Mouse (Mus musculus): ENCODE results near the gene Klhdc1. TPM values are rescaled to one million over a fixed set of nuclear protein-coding genes. Genes with fewer than 3 reads are reported as not detected.
A peak's percentile ranks its signal among the peaks of the same experiment; 100 is the strongest.

Gene Klhdc1
- total RNA-seq, 4 experiments from 2014 or later: 5.8 to 10.7 (median 8.9) TPM

DNA sequence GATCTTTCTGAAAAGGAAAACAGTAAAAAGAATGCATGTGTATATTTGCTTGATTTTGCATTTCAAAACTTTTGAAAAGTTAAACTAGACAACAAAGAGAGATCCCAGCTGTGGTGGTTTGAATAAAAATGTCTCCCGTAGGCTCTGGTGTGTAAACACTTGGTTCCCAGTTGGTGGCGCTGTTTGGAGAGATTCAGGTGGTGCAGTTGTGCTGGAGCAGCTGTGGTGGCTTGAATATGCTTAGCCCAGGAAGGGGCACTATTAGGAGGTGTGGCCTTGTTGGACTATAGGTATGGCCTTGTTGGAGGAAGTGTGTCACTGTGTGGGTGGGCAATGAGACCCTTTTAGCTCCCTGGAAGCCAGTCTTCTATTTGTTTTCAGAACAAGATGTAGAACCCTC lies 11.7 kb upstream of the Klhdc1 start:
- DNase-seq: no peak

DNA sequence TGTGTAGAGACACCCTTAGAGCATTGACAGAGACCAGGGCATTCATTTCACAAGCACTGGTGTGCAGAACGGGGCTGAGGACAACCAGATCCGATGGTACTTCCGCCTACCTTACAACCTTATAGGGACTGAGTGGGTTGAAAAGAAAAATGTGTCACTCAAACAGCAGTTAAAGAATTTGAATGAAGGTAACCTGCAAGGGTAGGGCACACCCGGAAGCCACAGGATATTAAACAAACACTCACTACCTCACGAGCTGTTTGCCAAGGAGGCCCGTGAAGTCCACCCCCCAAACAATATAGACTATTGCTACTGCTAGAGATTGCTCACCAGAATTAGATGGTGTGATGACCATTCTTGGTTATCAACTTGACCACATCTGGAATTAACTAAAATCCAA lies 5.2 kb upstream of the Klhdc1 start:
- DNase-seq: no peak

DNA sequence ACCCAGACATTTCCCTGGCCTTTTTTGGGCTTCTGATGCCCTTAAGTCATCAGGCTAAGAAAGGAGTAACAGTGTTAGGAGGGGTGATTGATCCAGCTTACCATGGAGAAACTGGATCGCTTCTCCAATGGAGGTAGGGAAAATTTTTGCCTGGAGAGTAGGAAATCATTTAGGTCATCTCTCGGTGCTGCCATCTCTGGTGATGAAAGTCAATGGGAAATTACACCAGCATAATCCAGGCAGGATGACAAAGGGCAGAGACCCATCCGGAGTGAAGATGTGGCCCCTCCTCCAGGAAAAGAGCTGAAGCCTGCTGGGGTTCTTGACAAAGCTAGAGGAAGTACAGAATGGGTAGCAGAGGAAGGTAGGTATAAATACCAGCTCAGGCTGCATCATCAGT lies 2.7 kb upstream of the Klhdc1 start:
- no peak for DNase-seq

DNA sequence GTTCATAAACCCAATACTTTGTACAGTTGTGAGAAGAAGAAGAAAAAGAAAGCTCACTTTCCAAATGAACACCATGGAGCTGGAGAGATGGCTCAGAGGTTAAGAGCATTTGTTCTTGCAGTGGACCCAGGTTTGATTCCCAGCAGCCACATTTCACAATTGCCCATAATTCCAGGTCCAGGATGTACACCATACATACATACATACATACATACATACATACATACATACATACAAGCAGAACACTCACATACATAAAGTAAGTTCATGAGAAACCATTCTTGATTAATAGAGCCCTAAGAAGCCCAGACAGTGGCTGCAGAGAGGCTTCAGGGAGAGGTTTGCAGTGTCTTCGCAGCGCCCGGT lies 412 bp downstream of the Klhdc1 start:
- no peak for DNase-seq

DNA sequence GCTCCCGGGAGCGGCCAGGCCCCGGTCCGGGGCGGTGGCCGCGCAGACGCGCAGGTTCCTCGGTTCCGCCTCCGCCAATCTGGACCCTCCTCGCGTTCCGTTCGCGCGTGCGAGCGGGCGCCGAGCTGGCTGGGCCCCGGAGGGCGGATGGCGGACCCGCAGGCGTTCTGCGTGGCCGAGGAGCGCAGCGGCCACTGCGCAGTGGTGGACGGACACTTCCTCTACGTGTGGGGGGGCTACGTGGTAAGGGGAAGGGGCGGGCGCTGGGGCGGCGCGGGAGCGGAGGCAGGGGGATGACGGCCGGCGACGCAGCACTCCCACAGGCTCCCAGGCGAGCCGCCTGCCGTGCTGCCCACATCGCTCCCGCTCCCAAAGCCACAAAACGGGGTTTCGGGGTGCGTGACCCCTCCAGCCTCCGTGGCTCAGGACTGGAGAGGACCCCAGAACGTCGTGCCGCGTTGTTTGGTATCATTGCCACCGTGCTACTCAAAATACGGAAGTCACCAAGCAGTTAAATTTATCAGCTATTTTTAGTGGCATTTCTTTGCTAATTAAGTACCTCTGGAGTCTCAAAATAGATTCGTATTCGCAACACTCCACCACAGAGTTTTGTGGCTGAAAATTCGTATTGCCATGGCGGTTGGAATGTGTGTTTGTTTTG lies 925 bp downstream of the Klhdc1 start:
- DNase-seq: peak; percentile 43

DNA sequence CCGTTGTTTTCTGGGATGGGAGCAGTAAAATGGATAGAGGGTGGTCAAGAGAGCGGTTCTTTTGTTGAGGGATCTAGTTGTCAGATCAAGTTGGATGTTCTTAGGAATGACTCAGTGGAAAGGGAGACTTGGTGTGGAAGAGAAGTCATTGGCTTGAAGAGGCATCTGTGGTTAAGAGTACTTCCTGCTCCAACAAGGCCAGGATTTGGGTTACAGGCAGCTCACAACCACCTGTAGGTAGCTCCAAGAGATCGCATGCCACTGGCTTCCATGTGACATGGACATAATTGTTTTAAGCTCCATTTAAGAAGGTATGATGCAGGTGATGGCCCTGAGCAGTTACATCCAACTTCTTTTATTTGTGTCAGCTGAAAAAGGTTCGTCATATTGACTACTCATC lies 8.8 kb downstream of the Klhdc1 start:
- DNase-seq: no peak

DNA sequence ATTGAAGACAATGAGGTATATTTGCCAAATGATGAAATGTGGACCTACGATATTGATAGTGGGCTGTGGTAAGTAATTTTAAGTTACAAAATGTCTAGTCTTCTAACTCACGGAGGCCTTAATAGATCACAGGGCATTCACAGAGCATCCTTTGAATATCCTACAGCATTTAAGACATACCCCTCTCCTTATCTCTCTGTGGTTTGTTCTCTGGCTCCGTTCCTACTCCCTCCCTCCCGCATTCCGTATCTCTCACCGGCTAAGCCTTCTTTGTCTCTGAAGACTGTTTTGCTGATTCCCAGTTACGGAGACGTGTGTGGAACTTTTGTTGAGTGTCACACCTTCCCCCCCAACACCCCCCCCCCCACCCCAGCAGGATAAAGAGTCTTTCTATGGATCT lies 9.8 kb downstream of the Klhdc1 start:
- DNase-seq: no peak

DNA sequence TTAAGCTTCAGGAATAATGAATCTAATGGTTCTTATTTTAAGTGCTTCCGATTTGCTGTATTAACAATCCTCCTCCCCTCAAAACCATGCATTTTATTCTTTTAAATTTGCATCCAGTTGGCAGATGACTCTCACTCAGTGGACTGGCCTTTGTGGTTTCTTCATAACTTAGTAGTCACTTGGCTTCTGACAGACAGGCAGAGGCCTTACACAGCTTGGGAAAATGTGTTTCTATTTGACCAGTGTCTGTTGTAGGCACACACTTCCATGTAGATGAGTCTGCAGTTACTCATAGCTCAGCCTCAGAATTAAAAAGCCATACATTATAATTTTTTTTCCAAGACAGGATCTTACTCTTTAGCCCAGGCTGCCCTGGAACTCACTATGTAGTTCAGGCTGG lies 12.8 kb downstream of the Klhdc1 start:
- DNase-seq: no peak

DNA sequence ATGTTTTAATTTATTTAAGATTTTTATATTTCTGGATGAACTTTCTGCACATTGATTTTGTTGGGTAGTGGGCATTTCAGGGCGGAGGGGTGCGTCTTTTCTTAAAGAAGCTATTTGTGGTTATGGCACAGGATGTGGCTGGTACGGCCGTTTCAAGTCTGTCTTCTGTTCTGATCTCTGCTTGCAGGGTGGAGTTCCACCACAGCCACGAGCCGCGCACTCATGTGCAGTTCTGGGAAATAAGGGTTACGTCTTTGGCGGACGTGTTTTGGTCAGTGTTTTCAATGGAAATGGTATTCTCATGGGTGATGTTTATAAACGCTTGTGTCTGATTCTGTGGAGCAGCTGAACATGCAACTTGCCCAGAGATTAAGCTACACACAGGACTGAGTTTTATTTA lies 16.9 kb downstream of the Klhdc1 start:
- DNase-seq: no peak

DNA sequence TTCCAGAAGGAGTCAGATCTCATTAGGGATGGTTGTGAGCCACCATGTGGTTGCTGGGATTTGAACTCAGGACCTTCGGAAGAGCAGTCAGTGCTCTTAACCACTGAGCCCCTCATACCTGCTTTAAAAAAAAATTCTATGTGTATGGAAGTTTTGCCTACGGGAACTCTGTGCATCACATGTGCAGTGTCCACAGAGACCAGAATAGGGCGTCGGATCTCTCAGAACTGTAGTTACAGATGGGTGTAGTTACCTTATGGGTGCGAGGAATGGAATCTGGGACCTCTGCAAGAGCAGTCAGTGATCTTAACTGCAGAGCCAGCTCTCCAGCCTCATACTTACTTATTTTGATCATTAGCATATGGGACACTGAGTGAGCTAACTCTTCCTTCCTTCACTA lies 21.3 kb downstream of the Klhdc1 start:
- no peak for DNase-seq

DNA sequence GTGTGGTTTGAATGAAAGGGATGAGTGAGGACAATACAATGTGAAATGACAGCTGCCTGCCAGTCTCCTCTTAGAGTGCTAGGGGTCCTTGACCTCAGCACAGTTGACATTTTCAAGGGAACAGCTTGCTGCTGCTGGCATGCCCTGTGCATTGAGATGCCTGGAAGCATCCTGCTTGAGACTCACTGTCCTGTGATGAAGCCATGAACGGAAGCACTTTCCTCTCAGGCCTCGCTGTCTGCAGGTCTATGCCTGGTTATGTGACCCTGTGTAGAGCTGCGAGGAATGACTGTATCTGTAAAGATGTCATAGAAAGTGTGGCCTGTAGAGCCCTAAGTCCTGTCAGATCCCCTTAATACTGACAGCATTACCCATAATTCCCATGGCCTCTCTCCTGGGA lies 24.1 kb downstream of the Klhdc1 start:
- DNase-seq: no peak

DNA sequence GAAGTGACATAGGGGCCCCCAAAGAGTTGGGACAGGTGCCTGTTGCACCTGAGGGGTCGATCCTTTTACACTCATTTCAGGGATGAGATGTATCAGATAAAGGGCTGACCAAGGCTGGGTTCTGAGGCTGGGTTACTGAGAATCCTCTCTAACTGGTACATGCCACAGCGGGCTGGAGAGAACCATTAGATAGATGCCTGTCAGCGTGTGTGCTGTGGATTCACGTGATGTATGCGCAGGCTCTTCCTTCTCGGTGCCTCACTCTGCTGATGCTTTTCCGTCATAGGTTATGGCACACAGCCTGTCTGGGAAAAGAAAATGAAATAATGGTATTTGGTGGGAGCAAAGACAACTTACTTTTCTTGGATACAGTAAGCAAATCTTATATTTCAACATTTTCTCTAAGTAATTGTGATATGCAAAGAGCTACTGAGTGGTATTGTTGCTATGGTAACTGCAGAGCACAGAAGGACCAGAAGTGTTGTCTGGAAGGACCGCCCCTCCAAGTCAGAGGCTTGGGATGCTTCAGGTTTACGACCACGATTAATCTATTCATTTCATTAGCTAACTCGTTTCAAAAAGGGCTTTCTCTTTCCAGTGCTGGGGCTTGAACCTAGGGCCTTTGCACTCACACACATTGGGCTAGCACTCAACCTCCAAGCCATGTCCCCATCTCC lies 27.1 kb downstream of the Klhdc1 start:
- no peak for DNase-seq

DNA sequence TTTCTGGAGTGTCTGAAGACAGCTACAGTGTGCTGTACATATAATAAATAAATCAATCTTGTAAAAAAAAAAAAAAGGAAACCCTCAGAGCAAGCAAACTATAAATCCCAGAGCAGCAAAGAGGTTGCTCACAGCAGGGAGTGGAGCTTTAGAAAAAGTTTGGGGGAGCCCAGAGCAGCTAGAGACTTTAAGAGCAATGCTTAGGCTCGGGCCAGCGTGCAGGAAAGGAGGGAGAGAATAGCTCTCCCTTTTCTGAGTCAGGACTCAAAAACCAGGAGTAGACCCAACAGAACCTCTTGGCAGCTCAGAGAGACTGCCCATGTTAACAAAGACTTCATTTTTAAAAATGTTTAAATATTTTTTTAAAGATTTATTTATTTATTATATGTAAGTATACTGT lies 28.0 kb downstream of the Klhdc1 start:
- no peak for DNase-seq

DNA sequence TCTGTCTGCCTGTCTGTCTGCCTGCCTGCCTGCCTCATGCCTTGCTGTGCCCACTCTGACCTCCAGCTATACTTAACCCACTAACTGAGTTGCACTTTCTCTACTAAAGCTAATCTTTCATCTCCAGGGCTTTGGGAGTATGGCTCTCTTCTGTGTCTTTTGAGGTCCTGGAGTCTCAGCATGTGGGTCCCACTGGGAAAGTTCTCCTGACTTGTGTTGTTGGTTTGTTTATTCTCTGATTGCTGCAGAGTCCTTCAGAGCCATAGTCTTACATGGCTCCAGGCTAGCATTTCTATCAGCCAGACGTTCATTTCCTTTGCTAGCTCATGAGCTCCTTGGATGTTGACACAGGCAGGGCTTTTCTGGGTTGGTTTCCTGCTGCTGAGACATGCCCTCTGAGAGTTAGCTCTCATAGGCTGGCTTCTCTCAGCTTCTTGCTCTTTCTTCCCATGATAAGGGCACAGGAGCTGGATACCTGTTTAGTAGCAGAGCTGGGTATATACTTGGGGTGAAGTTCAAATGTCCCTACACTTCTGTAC lies 39.0 kb downstream of the Klhdc1 start:
- DNase-seq: no peak

DNA sequence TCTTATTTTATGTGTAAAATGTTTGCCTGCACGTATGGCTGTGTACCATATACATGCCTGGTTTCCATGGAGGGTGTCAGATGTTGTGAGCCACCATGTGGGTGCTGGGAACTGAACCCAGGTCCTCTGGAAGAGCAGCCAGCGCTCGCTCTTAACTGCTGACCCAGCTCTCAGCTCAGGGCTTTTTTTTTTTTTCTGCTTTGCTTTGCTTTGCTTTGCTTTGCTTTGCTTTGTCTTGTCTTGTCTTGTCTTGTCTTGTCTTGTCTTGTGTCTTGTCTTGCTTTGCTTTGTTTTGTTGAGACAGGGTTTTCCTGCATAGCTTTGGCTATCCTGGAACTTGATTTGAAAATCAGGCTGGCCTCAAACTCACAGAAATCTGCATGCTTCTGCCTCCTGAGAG lies 39.9 kb downstream of the Klhdc1 start:
- no peak for DNase-seq

DNA sequence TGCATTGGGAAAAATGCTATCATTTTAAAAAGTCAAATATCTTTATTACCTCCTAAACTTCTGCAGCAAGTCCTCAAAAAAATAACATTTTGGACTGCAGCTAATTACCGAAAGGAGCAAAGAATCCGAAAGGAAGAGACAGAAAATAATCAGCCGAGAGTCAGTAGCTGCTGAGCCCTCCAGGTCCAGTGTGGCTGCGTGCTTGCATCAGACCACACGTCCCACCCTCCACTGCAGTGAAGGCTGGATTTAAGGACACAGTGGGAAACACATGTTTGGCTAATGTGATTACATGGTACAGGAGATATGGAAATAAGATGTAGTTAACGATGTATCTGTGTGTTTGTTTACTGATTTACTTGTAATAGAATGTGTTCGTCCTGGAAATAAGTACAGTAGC lies 42.2 kb downstream of the Klhdc1 start:
- DNase-seq: no peak

DNA sequence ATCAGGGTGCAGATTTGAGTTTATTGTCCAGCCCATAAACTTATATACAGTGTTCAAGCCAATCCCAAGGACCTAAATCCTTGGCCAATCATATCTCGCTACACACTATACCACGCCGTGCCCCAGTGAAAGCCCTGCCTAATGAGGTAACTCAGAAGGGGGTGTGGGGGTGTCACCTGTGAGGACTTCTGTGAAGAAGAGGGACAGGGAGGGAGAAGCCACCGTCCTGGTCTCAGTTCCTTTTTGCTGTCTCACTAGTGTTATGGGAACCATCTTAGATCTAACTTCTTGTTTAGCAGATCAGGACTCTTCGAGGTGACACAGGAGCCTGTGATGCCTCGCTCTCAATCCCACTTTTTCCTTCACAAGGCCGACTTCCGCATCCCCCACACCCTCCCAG lies 46.6 kb downstream of the Klhdc1 start:
- no peak for DNase-seq

DNA sequence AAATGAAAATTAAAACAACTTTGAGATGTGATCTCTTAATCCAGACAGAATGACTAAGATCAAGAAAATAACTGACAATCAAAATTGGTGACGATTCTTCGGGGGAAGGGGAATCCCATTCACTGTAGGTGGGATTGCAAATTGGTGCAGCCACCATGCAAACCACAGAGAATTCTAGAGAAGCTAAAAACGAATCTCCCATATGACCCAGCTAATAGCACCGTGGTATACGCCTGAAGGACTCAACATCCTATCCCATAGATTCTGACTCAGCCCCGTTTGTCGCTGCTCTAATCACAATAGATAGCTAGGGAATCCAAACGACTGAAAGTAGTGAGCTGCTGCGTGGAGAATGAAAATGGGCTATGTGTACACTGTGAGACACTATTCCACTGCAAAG lies 47.7 kb downstream of the Klhdc1 start:
- no peak for DNase-seq

DNA sequence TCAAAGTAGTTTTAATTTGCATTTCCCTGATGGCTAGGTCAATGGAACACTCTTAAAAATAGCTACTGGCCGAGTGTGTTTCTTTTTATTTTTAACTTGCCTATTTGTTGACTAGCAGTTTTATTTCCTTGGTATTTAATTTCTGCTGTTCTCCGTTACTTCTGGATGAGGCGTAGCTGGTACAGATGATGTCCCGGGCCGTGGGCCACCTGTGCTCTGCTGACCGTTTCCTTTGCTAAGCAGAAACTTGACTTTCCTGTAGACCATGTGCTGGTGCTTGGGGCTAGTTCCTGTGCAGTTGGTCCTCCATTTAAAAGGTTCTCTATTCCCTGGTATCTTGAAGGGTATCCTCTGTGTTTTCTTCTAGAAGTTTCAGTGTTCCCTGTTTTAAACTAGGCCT lies 51.4 kb downstream of the Klhdc1 start:
- DNase-seq: no peak

DNA sequence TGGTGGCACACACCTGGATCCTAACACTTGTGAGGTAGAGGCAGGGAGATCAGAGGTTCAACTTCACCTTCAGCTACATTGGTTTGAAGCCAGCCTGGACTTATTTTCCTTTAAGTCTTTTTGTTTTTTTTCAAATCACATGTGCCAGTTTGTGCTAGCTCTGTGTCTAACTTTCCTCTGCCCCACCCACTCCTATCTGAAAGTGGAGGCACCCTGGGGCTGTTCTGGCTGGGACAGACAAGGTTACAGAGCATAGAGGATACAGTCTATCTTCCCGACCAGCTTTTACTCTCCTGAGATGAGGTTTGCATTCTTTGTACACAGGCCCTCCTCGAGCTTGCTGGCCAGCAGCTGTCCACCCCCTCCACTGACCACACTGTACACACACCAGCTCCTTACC lies 52.8 kb downstream of the Klhdc1 start:
- DNase-seq: no peak

DNA sequence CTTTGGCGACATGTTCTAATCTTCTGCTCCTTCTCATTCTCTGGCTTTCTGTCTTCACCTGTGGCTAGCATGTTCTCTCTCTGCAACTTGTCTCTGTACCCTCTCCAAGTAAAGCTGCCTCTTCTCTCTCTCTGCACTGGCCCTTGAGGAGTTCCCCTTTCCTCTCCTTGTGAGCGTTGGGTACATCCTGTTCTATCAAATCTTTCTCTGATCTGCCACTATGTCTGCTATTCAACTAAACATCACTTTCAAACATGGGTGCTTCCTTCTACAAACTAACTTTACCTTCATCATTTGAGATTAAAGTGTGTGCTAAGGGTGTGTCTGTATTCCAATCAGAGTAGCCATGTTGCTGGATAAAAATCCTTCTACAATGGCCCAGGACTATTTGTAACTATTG lies 54.0 kb downstream of the Klhdc1 start:
- no peak for DNase-seq

DNA sequence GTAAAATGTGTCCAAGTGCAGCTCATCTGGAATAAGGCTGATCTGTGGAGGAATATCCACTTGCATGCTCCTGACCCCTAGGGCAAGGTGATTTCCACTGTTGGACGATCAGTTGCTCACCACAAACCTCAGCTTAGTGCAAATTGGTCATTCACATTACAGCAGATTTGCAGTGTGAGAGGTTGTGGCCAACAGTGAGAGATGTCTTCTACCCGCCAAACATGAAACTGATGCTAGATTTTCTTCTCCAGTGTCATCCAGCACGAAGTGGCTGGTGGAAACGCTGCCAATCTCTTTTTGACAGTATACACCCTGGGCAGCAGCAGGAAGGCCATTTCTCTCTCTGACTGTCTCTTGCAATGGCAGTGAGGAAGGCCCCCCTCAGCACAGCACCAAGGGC lies 54.7 kb downstream of the Klhdc1 start:
- DNase-seq: no peak

DNA sequence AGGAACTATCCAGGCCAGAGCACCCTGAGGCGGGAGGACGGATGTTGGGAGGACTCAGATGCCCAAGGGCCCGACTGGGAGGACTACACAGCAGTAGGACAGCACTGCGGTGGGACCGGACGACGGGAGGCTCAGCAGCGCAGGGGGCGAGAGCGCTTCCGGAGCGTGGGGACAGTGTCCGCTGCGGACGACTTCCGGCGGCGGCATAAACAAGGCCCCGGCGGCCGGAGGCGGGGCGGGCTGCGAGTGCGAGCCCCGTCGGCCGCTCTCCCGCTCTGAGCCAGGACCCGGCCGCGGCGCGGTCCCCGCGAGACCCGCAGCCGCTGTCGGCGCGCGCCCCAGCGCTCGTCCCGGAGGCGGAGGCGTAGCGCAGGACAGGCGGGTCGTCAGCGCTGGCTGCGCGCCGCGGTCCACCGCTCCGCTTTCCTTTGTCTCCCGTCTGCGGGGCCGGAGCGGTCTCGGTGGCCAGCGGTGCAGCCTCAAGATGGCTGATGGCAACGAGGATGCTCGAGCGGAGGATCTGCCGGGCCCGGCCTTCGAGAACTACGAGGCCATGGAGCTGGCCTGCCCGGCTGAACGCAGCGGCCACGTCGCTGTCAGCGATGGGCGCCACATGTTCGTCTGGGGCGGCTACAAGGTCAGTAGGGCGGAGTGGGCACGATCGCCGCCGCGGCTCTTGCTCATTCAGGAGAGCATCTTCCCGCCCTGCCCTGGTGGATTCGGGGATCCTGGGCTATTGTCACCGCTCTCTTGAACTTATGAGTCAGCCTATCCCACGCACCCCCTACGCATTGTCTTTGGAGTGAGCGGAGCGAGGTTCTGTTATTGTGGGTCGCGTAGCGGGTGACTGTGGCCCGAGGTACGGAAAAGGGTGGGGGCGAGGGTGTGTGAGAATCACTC lies 55.8 kb downstream of the Klhdc1 start, which contains the start of gene Klhdc2:
Gene Klhdc2, plus strand, starts transcription at position 171 of the 900 bp plus-strand sequence.
- peak; percentile 83 for DNase-seq

All from adrenal gland, adult 8-10 months (tissue).